Comparison of ENCODE assay signal across 8 mouse cellular contexts in the genomic region with DNA sequence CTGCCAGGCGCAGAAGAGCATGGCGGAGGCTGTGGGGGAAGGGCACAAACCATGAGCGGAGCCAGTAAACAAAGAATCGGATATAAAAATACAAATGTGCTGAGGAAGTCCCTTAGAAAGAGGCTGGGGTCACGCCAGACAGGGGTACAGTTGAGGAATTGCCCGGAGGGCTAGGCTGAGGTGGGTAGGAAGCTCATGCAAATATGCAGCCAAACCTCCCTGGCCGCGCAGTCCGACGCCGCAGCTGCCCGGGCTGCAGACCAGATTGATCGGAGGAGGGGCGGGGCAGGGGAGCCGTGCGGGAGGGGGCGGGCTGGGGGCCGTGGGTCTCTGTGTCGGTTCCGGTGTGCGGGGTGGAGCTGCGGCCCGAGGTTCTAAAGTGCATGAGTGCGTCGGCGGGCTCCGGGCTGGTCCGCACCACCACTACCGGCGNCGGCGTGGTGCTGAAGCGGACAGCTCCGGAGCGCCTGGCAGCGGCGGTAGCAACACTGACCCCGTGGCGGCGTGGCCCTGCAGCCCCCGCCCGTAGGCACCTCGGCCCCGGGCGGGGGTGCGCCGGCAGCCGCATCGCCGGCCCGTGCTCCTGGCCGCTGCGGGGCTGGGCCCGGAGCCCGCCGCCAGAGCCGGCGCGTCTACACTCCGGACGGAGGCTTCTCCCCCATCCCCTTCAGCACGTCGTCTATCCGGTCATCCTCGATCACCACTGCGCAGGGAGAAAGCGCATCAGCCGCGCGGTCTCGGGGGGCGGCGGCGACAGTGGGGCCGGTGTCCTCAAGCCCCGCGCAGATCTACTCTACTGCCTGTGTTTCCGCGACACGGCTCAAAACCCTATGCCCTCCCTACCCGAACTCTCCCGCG. TPM values are rescaled to one million over a fixed set of nuclear protein-coding genes. Genes with fewer than 3 reads are reported as not detected.
DNase-seq lines count a peak whose midpoint lies in the region; ATAC-seq and TF ChIP-seq lines count a peak whose summit lies in the region.

No protein-coding gene starts in this region.

- peaks cover 0 to 4% of the 10 kb centered on the region in 2 experiments; a peak in 1 of 4 replicates for H3K4me1 ChIP-seq in ES-E14 (ENCODE audit: control insufficient read depth in 2 of 2, insufficient read depth in 2 of 2, low read length in 2 of 2, poor library complexity in 1 of 2)
- no peaks in the 10 kb centered on the region for H3K4me1 ChIP-seq in cortical plate, adult 2 months (ENCODE audit: control insufficient read depth, insufficient read depth, low read length)
- H3K4me1 ChIP-seq in heart, postnatal 0 days (ENCODE audit: control insufficient read depth, insufficient read depth): peaks cover 24% of the 10 kb centered on the region; the same call in 1 of the 2 replicates
- H3K4me1 ChIP-seq in limb, embryonic 10.5 days: peaks cover 37% of the 10 kb centered on the region
- H3K4me1 ChIP-seq in midbrain, embryonic 15.5 days: peaks cover 28% of the 10 kb centered on the region

- intact Hi-C loops in gastrocnemius, postnatal 14 days (cut with DNase I; ENCODE audit: low total_unique reads): no loop called here

- no peak for TF ChIP-seq CTCF in cortical plate, adult 2 months (IDR thresholded peaks at IDR 0.05; ENCODE audit: extremely low read depth, insufficient read depth, low read length)
- TF ChIP-seq CTCF in heart, postnatal 0 days (IDR thresholded peaks at IDR 0.05; ENCODE audit: low read depth): no peak

- peak overlapping the region; percentile 94 for H3K4me2 ChIP-seq in heart, postnatal 0 days (ENCODE audit: low read depth, low read length)
- H3K4me2 ChIP-seq in midbrain, embryonic 15.5 days: peak overlapping the region; percentile 93

- H3K9ac ChIP-seq in ES-E14 (ENCODE audit: insufficient read depth, low read depth, low read length, poor library complexity, severe bottlenecking): peak overlapping the region; percentile 26; the same call in 1 of the 2 replicates
- no peak overlapping the region for H3K9ac ChIP-seq in heart, postnatal 0 days (replicated peaks; ENCODE audit: low read depth, low read length)
- peak overlapping the region; percentile 87 for H3K9ac ChIP-seq in midbrain, embryonic 15.5 days

- DNase-seq in gastrocnemius, postnatal 14 days: peak; percentile 45
- no peak for DNase-seq in gastrocnemius, postnatal 25 days
- DNase-seq in ES-E14 (ENCODE audit: low read depth, low spot score): no peak
- DNase-seq in heart, postnatal 0 days (ENCODE audit: low spot score): peak; percentile 35
- DNase-seq in limb, embryonic 10.5 days (ENCODE audit: low spot score): peak; percentile 77
- no peak for DNase-seq in urinary bladder, postnatal 25 days (ENCODE audit: low spot score)

- peak; percentile 78 for ATAC-seq in heart, postnatal 0 days (ENCODE audit: insufficient read depth, low read depth)
- ATAC-seq in midbrain, embryonic 15.5 days (replicated peaks): peak; percentile 25

- no peak for TF ChIP-seq EP300 in heart, postnatal 0 days (IDR thresholded peaks at IDR 0.05; ENCODE audit: low read depth)

- H3K27ac ChIP-seq in ES-E14 (ENCODE audit: insufficient read depth, low read depth, low read length, poor library complexity, severe bottlenecking): no peak overlapping the region
- no peak overlapping the region for H3K27ac ChIP-seq in cortical plate, adult 2 months (ENCODE audit: insufficient read depth, low read length)
- no peak overlapping the region for H3K27ac ChIP-seq in heart, postnatal 0 days (ENCODE audit: low read depth)
- H3K27ac ChIP-seq in limb, embryonic 10.5 days: no peak overlapping the region
- peak overlapping the region; percentile 93 for H3K27ac ChIP-seq in midbrain, embryonic 15.5 days

- no peaks in the 10 kb centered on the region for H3K9me3 ChIP-seq in ES-E14 (ENCODE audit: control insufficient read depth, insufficient read depth, low read depth, low read length)
- H3K9me3 ChIP-seq in heart, postnatal 0 days (replicated peaks; ENCODE audit: control insufficient read depth, low read length): no peaks in the 10 kb centered on the region
- no peaks in the 10 kb centered on the region for H3K9me3 ChIP-seq in limb, embryonic 10.5 days (replicated peaks)
- H3K9me3 ChIP-seq in midbrain, embryonic 15.5 days: no peaks in the 10 kb centered on the region

- H3K27me3 ChIP-seq in heart, postnatal 0 days (ENCODE audit: control insufficient read depth, insufficient read depth, low read length): peaks cover 53% of the 10 kb centered on the region
- peaks cover 48% of the 10 kb centered on the region for H3K27me3 ChIP-seq in limb, embryonic 10.5 days (ENCODE audit: low read depth, poor library complexity, severe bottlenecking)
- no peaks in the 10 kb centered on the region for H3K27me3 ChIP-seq in midbrain, embryonic 15.5 days (replicated peaks)

- TF ChIP-seq POLR2A in cortical plate, adult 2 months (IDR thresholded peaks at IDR 0.05; ENCODE audit: extremely low read depth, insufficient read depth, low read length): no peak

- in situ Hi-C loops in ES-E14 (cut with MboI; ENCODE audit: low sequenced_read_pairs in 2 of 2, unreplicated experiment in 2 of 2): no loop called here

- peak overlapping the region; percentile 81 to 93 for H3K4me3 ChIP-seq in ES-E14 (ENCODE audit: insufficient read depth in 1 of 2, low read depth in 1 of 2, low read length in 2 of 2, poor library complexity in 1 of 2, severe bottlenecking in 1 of 2)
- H3K4me3 ChIP-seq in cortical plate, adult 2 months (ENCODE audit: insufficient read depth, low read length): peak overlapping the region; percentile 69
- peak overlapping the region; percentile 72 for H3K4me3 ChIP-seq in heart, postnatal 0 days (ENCODE audit: low read depth, low read length)
- peak overlapping the region; percentile 89 for H3K4me3 ChIP-seq in limb, embryonic 10.5 days
- peak overlapping the region; percentile 95 for H3K4me3 ChIP-seq in midbrain, embryonic 15.5 days

- peaks cover 3% of the 10 kb centered on the region; the same call in 1 of the 2 replicates for H3K36me3 ChIP-seq in ES-E14 (ENCODE audit: control insufficient read depth, insufficient read depth, low read length, poor library complexity, severe bottlenecking)
- no peaks in the 10 kb centered on the region for H3K36me3 ChIP-seq in heart, postnatal 0 days (replicated peaks; ENCODE audit: control insufficient read depth, insufficient read depth, low read length)
- H3K36me3 ChIP-seq in limb, embryonic 10.5 days: peaks cover 24% of the 10 kb centered on the region
- H3K36me3 ChIP-seq in midbrain, embryonic 15.5 days (replicated peaks): peaks cover 3% of the 10 kb centered on the region; the same call in 1 of the 2 replicates

- WGBS in heart, postnatal 0 days: 2% methylated on average over 76 of the region's 83 CpGs
- 2% methylated on average over 81 of the region's 83 CpGs for WGBS in limb, embryonic 10.5 days
- under 1% methylated on average over 75 of the region's 83 CpGs for WGBS in midbrain, embryonic 15.5 days

RNA-seq across cellular contexts. Expression of gene Camk2n2, which starts 1.3 kb away (rescaled TPM):
- total RNA-seq in gastrocnemius, postnatal 14 days (2021): 1 to 10 TPM; 1.3 to 1.6 TPM
- 1 to 10 TPM; 1.2 to 1.6 TPM for total RNA-seq in gastrocnemius, postnatal 25 days (2021)
- 0.32 and 0.58 TPM in 2 replicates for total RNA-seq in ES-E14 (2012; rRNA removed)
- polyA plus RNA-seq in cortical plate, adult 2 months (2012; rRNA removed): 188 and 191 TPM in 2 replicates
- 0.31 and 1.5 TPM in 2 replicates for total RNA-seq in heart, postnatal 0 days (2014; rRNA removed; ENCODE audit: low replicate concordance)
- 0.34 and 0.49 TPM in 2 replicates for polyA plus RNA-seq in heart, postnatal 0 days (2015; fragmentation: Nextera tagmentation; extraction: Ambion mirVana)
- 0.50 and 0.79 TPM in 2 replicates for polyA plus RNA-seq in limb, embryonic 10.5 days (2016; fragmentation: Nextera tagmentation; extraction: Ambion mirVana)
- polyA plus RNA-seq in midbrain, embryonic 15.5 days (2015; fragmentation: Nextera tagmentation; extraction: Ambion mirVana): 33.5 and 35.8 TPM in 2 replicates

RNA-seq across cellular contexts. Expression of gene Alg3, which starts 8.2 kb away (rescaled TPM):
- 10 to 100 TPM; 12.0 to 15.2 TPM for total RNA-seq in gastrocnemius, postnatal 14 days (2021)
- total RNA-seq in gastrocnemius, postnatal 25 days (2021): 10 to 100 TPM; 10.9 to 16.8 TPM
- 28.9 and 43.3 TPM in 2 replicates for total RNA-seq in ES-E14 (2012; rRNA removed)
- 16.4 and 18.3 TPM in 2 replicates for polyA plus RNA-seq in cortical plate, adult 2 months (2012; rRNA removed)
- total RNA-seq in heart, postnatal 0 days (2014; rRNA removed; ENCODE audit: low replicate concordance): 15.3 and 21.6 TPM in 2 replicates
- 20.2 and 20.7 TPM in 2 replicates for polyA plus RNA-seq in heart, postnatal 0 days (2015; fragmentation: Nextera tagmentation; extraction: Ambion mirVana)
- 54.5 and 62.4 TPM in 2 replicates for polyA plus RNA-seq in limb, embryonic 10.5 days (2016; fragmentation: Nextera tagmentation; extraction: Ambion mirVana)
- polyA plus RNA-seq in midbrain, embryonic 15.5 days (2015; fragmentation: Nextera tagmentation; extraction: Ambion mirVana): 40.8 and 42.9 TPM in 2 replicates

RNA-seq across cellular contexts. Expression of gene Gm49333, which starts 8.4 kb away (rescaled TPM):
- total RNA-seq in gastrocnemius, postnatal 14 days (2021): not detected
- not detected for total RNA-seq in gastrocnemius, postnatal 25 days (2021)
- not detected in 2 replicates for total RNA-seq in ES-E14 (2012; rRNA removed)
- polyA plus RNA-seq in cortical plate, adult 2 months (2012; rRNA removed): not detected in 2 replicates
- total RNA-seq in heart, postnatal 0 days (2014; rRNA removed; ENCODE audit: low replicate concordance): not detected in 2 replicates
- not detected in 2 replicates for polyA plus RNA-seq in heart, postnatal 0 days (2015; fragmentation: Nextera tagmentation; extraction: Ambion mirVana)
- polyA plus RNA-seq in limb, embryonic 10.5 days (2016; fragmentation: Nextera tagmentation; extraction: Ambion mirVana): not detected in 2 replicates
- polyA plus RNA-seq in midbrain, embryonic 15.5 days (2015; fragmentation: Nextera tagmentation; extraction: Ambion mirVana): 0.21 TPM in 1 of 2 replicates, not detected in the other

RNA-seq across cellular contexts. Expression of gene Eef1akmt4, which starts 8.4 kb away (rescaled TPM):
- total RNA-seq in gastrocnemius, postnatal 14 days (2021): 1 to 10 TPM; 5.5 to 5.9 TPM
- 1 to 10 TPM; 5.1 to 5.7 TPM for total RNA-seq in gastrocnemius, postnatal 25 days (2021)
- 21.6 and 23.0 TPM in 2 replicates for total RNA-seq in ES-E14 (2012; rRNA removed)
- 2.5 and 3.1 TPM in 2 replicates for polyA plus RNA-seq in cortical plate, adult 2 months (2012; rRNA removed)
- total RNA-seq in heart, postnatal 0 days (2014; rRNA removed; ENCODE audit: low replicate concordance): 9.5 and 18.9 TPM in 2 replicates
- 11.2 and 12.6 TPM in 2 replicates for polyA plus RNA-seq in heart, postnatal 0 days (2015; fragmentation: Nextera tagmentation; extraction: Ambion mirVana)
- 48.1 and 56.1 TPM in 2 replicates for polyA plus RNA-seq in limb, embryonic 10.5 days (2016; fragmentation: Nextera tagmentation; extraction: Ambion mirVana)
- polyA plus RNA-seq in midbrain, embryonic 15.5 days (2015; fragmentation: Nextera tagmentation; extraction: Ambion mirVana): 8.5 and 10.4 TPM in 2 replicates

RNA-seq across cellular contexts. Expression of gene Ece2, which starts 9.9 kb away (rescaled TPM):
- total RNA-seq in gastrocnemius, postnatal 14 days (2021): under 1 TPM; 0.16 to 0.57 TPM
- under 1 TPM; 0.13 to 0.32 TPM for total RNA-seq in gastrocnemius, postnatal 25 days (2021)
- total RNA-seq in ES-E14 (2012; rRNA removed): 6.7 and 11.3 TPM in 2 replicates
- polyA plus RNA-seq in cortical plate, adult 2 months (2012; rRNA removed): 25.4 and 28.3 TPM in 2 replicates
- total RNA-seq in heart, postnatal 0 days (2014; rRNA removed; ENCODE audit: low replicate concordance): 0.43 and 1.5 TPM in 2 replicates
- 0.21 and 0.26 TPM in 2 replicates for polyA plus RNA-seq in heart, postnatal 0 days (2015; fragmentation: Nextera tagmentation; extraction: Ambion mirVana)
- 1.9 and 2.6 TPM in 2 replicates for polyA plus RNA-seq in limb, embryonic 10.5 days (2016; fragmentation: Nextera tagmentation; extraction: Ambion mirVana)
- 17.1 and 19.9 TPM in 2 replicates for polyA plus RNA-seq in midbrain, embryonic 15.5 days (2015; fragmentation: Nextera tagmentation; extraction: Ambion mirVana)

Comparison
In these comparisons a context has a peak if more than half of its experiments do, and no peak if none do; other contexts are left out.
1. DNase-seq: peak in gastrocnemius, postnatal 14 days (single experiment), heart, postnatal 0 days (single experiment) and limb, embryonic 10.5 days (single experiment); none in gastrocnemius, postnatal 25 days (single experiment), ES-E14 (single experiment) and urinary bladder, postnatal 25 days (single experiment).
2. Peak in every context shown above with its lines, with median percentiles within 50 percentile points of each other: H3K4me3 ChIP-seq.